Mouse (Mus musculus) cerebellum, adult (tissue): Measurements from ENCODE around the gene Aldh3b3.

ENCODE experiments used
- ATAC-seq: cut with Nextera tagmentation; 2 replicates; pipeline ENCODE4 v1.9.2; 2017; ENCODE audit warnings: mild to moderate bottlenecking, moderate library complexity, mixed read lengths; ENCODE audit not compliant: insufficient number of reproducible peaks, low FRiP score, low TSS enrichment

The Aldh3b3 gene

DNA sequence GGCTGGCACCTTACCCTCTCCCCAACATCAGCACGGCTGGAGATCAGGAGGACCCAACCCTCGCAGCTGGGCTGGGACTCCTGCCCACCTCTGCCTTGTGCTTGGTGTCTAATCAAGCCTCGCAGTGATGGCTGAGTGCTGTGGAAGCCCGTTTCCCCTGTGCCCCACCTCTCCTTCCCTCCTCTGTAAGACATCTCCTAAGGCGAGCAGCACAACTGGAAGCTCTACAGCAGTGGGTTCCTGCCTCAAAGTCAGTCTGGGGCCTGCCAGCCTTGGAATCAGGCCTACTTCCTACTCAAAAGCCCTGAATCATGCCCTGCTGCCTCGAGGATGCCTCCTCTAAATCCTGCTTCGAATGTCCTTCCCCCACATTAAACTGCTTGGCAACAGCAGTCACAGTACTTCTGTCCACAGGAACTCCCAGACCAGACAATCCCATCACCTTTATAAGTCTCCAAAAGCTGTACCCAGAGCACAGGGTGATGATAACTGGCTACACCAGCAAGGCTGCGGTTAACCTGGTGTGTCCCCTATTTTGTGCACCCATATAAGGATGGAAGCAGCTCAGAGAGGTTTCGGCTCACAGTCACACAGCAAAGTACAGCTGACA, 40.8 kb downstream of the Aldh3b3 start:
- no peak for ATAC-seq

DNA sequence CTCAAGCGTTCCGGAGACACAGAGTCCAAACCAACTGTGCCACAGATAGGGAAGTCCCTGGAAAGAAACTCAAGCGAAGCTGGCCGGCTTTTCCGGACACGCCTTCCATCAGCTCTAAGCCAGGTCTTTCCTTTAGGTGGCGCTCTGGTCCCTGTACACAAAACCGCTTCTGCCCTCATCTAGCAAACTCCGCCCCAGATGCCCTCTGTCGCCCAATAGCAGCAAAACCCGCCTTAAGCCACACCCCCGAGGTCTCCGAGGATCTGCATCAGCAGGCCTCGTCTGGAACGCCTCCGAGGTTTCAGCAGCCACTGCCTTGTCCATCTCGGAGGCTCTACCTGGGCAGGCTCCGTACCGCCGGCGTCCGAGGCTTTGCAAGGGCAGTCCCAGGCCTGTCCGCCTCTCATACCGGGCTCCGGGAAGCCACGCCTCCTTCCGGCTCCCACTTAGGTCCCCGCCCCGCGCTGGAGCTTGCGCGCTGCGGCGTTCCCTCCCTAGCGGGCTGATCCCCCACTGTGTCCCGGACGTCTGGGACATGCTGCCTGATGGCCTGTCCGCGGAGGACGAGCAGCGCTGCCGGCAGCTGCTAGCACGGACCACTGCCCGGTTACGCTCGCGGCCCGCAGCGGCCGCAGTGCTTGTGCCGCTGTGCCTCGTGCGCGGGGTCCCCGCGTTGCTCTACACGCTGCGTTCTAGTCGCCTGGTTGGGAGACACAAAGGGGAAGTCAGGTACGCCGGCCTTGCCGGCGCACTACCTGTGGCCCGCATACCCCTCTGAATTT, 41.9 kb downstream of the Aldh3b3 start, which contains the start of the genes Nudt8 and Gm49405:
TSS of gene Nudt8 (plus strand) at position 462 of the 782 bp plus-strand sequence.
TSS of gene Gm49405 (plus strand) at position 508 of the 782 bp plus-strand sequence.
- ATAC-seq: peak; percentile 81

DNA sequence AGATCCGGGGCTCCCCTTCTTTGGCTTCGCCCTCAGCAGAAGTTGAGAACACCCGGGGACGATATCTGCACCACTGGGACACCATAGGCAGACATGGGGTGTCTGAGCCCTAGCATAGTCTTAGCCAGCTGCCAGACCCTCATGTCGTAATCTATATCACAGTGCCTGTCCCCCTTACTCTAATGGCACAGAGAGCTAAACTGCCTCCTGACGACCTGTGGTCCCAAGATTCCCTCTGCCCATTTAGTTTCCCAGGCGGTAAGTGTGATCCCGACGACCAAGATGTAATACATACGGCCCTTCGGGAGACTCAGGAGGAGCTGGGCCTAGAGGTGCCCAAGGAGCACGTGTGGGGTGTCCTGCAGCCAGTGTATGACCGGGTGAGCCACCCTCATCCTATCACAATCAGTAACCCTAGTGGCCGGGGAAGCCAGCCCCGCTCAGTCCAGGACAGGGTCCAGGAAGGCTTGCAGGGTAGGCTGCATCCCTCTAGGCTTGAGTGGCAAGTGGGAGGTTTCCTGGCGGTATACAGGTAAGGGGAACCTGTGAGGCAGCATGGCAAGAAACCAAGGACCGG, 42.6 kb downstream of the Aldh3b3 start:
- ATAC-seq: no peak

DNA sequence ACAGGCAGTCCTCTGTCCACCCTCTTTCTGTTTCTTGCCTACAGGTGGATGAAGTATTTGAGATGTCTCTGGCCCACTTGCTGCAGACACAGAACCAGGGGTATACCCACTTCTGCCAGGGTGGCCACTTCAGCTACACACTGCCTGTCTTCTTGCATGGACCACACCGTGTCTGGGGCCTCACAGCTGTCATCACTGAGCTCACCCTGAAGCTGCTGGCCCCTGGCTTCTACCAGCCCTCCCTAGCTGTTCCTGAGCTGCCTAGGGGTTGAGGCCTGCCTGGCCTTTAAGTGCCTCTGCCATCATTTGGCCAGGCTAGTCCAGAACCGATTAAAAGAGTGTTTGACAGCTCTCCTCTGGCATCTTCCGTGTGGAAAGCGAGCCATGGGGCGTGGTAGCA, 43.3 kb downstream of the Aldh3b3 start:
- no peak for ATAC-seq

DNA sequence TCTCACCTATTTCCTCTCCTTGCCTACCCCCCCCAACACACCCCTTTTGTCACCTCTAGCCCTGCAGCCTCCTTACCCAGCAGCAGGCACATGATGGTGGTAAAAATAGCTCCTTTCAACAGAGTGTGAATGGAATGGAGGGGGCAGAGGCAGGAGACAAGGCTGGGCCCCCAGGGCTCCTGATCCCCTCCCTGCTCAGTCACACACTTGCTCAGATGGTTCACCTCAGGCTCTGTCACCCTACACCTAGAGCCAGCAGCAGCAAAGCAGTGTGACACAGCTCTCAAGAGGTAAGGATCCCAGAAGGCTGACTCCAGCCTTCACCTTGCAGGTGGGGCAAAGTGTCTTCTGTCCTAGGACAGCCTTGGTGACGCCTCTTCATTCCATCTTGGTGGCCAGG, 44.7 kb downstream of the Aldh3b3 start, which contains the start of gene Doc2g:
TSS of gene Doc2g (plus strand) at position 202 of the 400 bp plus-strand sequence.
- ATAC-seq: no peak

DNA sequence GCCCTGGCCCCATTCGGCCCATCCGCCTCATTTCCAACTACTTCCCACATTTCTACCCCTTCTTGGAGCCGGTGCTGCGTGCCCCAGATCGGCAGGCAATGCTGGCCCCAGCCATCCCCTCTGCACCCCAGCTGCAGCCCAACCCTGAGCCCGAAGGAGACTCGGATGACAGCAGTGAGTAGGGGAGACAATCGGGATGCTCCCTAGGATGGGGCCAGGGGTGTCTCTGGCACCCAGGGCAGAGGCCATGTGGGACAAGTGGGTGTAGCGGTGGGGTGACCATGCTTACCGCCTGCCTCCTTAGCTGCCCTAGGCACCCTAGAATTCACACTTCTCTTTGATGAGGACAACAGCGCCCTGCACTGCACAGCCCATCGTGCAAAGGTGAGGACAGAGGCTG, 45.2 kb downstream of the Aldh3b3 start:
- ATAC-seq: no peak

DNA sequence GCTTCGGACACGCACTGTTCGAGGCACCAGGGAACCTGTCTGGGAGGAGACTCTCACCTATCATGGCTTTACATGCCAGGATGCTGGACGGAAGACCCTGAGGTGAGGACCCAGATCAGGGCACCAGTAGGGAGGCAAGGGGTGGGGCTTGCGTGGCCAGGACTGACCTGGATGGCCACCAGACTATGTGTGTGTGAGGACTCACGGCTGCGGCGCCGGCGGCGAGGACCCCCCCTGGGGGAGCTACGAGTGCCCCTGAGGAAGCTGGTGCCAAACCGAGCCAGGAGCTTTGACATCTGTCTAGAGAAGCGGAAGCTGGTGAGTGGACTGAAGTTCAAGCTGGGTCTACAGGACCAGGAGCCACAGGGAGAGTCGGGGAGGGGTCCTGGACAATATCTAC, 45.9 kb downstream of the Aldh3b3 start:
- no peak for ATAC-seq

DNA sequence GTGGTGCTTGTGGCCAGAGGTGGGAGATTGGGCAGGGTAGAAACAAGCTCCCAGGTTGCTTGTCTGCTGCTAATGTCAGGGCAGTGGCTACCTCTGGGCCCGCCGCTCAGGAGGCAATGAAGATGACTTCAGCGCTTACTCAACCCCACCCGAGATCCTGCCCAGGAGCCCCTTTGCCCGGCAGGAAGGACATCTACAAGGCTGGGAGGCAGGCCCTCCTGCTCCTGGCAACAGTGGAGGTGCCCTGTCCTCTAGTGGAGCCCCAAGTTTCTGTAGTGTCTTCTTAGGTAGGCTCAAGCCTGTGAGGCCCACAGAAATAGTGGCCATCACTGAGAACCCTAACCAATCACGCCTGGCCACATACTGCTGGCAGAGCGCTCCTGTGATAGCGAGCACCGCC, 46.6 kb downstream of the Aldh3b3 start:
- ATAC-seq: no peak

DNA sequence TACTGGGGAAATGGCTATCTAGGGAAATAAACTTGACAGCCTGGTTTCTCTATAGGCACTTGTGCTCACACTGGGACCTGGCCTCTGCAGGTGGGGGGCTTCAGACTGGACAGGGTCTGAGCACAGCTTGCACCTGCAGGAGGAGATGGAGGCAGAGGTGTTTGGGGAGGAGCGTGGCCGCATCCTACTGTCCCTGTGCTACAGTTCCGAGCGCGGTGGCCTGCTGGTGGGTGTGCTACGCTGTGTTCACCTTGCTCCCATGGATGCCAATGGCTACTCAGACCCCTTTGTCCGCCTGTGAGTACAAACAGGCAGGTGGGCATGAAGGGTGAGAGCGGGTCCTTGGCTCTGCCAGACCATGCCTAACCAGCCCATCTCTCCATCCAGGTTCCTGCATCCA, 47.5 kb downstream of the Aldh3b3 start:
- no peak for ATAC-seq

DNA sequence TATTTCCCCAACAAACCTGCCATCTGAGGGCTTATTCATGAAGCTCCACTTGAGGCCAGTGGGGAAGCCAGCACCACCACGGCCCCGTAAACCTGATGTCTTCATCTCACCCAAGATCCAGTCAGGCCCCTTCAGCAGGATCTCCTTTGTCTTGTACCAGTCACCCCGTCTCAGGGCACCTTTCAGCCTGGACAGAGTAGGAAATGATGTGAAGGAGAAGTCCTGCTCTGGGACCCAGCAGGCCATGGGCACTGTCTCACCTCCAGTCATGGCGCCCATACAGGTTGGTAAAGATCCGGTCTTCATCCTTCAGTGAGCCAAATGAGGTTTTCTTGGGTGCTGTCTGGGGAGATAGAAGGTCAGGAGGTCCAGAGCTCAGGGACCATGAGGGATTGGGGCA, 52.6 kb downstream of the Aldh3b3 start:
- ATAC-seq: no peak

DNA sequence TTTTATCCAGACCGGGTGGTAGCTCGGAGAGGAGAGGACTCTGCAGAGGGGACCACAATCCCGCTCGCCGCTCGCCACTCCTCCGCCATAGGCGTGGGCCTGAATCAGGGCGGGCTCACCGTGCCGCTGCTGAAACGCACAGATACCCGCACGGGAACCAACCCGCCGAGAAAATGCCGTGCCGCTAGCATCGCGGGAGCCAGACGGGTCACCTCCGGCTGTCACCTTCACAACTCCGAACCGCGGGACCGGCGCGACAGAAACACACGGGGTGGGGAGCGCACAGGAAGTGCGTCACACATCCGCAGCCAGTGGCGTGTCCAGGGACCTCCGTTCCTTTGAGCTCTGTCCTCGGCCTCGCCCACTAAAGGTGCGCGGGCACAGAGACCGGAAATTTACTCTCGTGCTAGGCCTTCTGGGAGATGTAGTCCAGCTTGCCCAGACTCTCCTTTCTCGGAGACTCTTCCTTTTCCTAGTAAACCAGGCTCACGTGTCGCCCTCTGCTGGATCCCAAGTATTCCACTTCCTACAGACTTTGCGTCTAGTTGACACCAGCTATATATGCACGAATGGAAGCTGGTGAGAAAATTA, 54.1 kb downstream of the Aldh3b3 start, which contains the start of gene Ndufv1:
TSS of gene Ndufv1 (minus strand) at position 375 of the 591 bp plus-strand sequence.
- ATAC-seq: peak; percentile 97

DNA sequence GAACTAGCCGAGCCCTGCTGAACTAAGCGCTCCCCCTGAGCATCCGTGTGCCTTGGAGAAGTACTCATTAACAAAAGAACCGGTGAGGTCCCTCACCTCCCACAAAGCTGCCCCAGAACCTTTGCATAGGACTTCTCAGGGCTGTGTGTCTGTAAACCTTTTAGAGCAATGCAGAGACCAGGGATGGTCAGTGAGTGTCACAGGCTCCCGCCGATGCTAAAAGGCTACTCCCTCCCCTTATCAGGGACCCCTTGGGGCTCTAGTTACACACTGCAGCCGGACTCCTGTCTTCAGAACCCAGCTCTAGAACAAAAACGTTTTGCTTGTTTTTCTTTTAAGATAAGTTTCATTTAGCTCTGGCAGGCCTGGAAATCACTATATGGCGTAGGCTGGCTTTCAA, 54.6 kb downstream of the Aldh3b3 start:
- 0 out of 2 replicates have a peak, but pooled peaks have one; percentile 7 for ATAC-seq

DNA sequence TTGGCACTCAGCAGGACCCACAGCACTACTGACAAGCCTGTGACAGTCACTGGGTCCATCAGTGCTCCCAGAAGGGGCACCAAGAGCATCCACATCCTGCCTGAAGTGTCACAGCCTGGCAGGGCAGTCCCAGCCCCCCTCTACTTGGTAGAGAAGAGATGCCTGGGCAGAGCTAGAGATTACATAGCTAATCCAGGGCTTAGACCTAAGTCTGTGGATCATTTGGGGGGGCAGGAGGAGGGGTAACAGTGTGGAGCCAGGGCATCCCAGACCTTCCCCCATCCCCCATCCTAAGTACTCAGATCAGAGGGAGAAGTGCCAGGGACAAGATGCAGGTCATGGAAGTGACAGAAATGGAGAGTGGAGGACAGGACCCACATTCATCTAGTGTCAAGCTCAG, 56.4 kb downstream of the Aldh3b3 start:
- ATAC-seq: no peak

DNA sequence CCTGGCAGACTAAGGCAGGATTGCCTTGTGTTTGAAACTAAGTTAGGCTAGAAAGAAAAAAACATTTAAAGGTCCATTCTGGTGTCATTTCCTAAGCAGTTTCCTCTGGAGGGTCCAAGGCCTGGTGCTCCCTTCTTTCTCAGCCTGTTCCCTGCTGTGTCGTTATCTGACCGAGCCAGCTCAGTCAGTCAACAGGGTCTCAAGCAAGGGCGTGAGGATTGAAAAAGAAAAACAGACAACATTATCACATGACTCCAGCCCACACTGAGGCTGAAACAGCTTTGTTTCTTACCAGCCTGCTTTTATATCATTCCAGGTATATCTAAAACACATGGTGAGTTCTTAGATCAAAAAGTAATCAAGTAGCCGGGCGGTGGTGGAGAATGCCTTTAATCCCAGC, 57.2 kb downstream of the Aldh3b3 start:
- ATAC-seq: no peak

DNA sequence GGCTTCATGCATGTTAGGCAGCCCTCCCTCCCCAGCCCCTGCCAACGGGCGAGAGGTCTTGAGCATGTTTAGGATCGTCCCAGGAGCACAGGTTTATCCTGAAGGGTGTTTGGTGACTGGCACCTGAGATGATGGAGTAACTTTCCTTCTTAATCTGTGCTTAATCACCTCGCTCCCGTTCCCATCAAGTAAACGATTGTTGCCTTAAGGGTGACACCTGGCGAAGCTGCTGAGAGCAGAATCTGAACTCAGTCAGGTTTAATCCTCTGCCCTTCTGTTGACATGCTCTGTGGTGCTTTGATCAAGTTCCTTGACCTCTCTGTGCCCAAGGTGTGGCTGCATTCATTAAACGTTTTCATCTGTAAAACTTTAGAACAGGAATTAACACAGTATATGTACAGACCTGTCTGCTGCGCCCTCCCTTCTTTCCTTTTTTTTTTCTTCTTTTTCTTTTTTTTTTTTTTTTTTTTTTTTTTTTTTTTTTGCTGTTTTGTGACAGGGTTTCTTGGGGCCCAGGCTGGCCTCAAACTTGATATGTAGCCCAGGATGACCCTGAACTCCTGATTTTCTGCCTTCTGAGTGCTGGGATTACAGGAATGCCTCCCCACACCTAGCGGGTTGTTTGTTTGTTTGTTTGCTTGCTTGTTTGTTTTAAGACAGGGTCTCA, 59.6 kb downstream of the Aldh3b3 start:
- no peak for ATAC-seq

DNA sequence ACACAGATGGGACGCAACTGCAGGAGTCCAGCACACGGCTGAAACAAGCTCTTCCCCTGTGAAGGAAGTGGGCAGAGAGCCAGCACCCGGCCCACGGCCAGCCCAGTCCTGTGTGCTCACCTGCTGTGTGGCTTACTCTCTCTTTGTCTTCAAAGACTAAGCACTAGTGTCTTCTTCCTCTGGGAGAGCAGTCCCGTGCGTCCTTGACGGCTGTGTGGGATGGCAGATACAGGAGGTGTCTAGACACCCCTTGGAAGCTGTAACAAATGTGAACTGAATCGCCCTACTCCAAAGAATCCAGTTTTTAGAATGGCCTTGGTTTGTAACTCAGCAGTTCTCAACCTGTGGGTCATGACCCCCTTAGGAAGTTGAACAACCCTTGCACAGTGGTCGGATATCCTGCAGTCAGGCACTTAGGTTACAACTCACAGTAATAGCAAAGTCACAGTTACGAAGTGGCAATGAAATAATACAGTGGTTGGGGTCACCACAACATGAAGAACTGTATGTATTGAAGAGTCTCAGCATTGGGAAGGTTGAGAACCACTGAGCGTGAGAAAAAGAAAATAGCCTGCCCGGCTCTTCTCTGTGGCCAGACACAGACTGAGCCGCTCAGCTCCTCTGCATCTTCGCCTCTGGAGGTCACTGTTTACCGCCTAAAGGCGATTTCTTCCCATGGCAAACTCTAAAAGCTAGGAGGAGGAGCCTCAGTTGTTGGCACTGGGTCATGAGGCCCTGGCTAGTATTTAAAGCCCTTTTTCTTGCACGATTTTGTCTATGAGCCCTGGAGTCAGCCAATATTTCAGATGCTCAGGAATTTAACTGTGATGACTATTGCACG, 60.5 kb downstream of the Aldh3b3 start:
- peak; percentile 83; the same call in 1 of the 2 replicates for ATAC-seq
